Mouse (Mus musculus): ENCODE data around the gene H13. TPM values are rescaled to one million over a fixed set of nuclear protein-coding genes. Genes with fewer than 3 reads are reported as not detected.

Gene H13
- polyA plus RNA-seq, 1 experiment from 2014 or later, result 181 TPM

DNA sequence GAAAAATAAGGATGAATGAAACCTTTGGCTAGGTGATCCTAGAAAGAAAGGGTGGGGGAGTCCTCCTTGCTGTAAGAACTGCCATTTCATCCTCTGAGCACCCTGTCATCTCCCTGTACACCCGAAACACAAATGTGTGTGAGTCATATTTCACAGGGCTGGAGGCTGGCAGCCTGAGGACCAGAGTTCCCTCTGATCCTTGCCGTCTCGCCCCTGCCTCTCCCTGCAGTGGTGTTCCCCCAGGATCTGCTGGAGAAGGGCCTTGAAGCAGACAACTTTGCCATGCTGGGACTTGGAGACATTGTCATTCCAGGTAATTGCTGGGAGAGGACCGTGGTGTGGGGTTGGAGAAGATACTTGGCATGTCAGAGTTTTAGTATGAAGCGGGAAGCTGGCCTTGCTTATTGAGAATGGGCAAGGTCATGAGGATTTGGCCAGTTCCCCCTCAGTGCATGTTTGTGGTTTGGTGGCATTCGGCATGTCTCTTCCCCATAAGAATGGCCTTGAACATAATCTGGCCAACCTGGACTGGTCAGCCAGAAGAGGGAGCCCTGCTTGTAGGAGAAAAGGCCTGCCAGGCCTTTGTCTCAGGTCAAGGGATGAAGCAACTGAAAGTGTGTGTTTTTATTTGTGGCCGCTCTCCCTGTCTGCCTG is 22.4 kb downstream of the H13 start:
- no peak overlapping the region for H3K9ac ChIP-seq (ENCODE audit: low read depth, low read length)
- no peaks in the 10 kb centered on the region; the same call in 1 of the 2 replicates for H3K9me3 ChIP-seq (replicated peaks; ENCODE audit: control insufficient read depth, low read length, poor library complexity, severe bottlenecking)
- peak overlapping the region; percentile 38 for H3K27ac ChIP-seq (ENCODE audit: low read length)
- peaks cover 3% of the 10 kb centered on the region; the same call in 1 of the 2 replicates for H3K4me1 ChIP-seq (ENCODE audit: control insufficient read depth, insufficient read depth, low read length)
- peaks cover 20% of the 10 kb centered on the region for H3K36me3 ChIP-seq (ENCODE audit: control insufficient read depth, insufficient read depth, low read length)
- no peaks in the 10 kb centered on the region for H3K27me3 ChIP-seq (ENCODE audit: control insufficient read depth, insufficient read depth, low read depth, low read length)
- H3K4me2 ChIP-seq (ENCODE audit: low read length), result no peak overlapping the region
- ATAC-seq, result no peak
- no peak overlapping the region for H3K4me3 ChIP-seq (ENCODE audit: low read depth, low read length)
- WGBS, result 78% methylated on average over 7 of the region's 7 CpGs

- WGBS, result 15% methylated on average over 9 of the region's 9 CpGs
- H3K27ac ChIP-seq (ENCODE audit: low read length), result peak overlapping the region; percentile 6; the same call in 1 of the 2 replicates
- H3K9ac ChIP-seq (ENCODE audit: low read depth, low read length), result peak overlapping the region; percentile 47; the same call in 1 of the 2 replicates
- peak; percentile 43; the same call in 1 of the 2 replicates for ATAC-seq
- peaks cover 11% of the 10 kb centered on the region for H3K36me3 ChIP-seq (ENCODE audit: control insufficient read depth, insufficient read depth, low read length)
- no peaks in the 10 kb centered on the region for H3K27me3 ChIP-seq (ENCODE audit: control insufficient read depth, insufficient read depth, low read depth, low read length)
- H3K4me1 ChIP-seq (ENCODE audit: control insufficient read depth, insufficient read depth, low read length), result no peaks in the 10 kb centered on the region
- peak overlapping the region; percentile 20 for H3K4me3 ChIP-seq (ENCODE audit: low read depth, low read length)
- H3K9me3 ChIP-seq (replicated peaks; ENCODE audit: control insufficient read depth, low read length, poor library complexity, severe bottlenecking), result no peaks in the 10 kb centered on the region
- peak overlapping the region; percentile 45 for H3K4me2 ChIP-seq (ENCODE audit: low read length)
These were observed 24.0 kb downstream of the H13 start for GRCm38 (mm10) chr2:152693233-152693632.

DNA sequence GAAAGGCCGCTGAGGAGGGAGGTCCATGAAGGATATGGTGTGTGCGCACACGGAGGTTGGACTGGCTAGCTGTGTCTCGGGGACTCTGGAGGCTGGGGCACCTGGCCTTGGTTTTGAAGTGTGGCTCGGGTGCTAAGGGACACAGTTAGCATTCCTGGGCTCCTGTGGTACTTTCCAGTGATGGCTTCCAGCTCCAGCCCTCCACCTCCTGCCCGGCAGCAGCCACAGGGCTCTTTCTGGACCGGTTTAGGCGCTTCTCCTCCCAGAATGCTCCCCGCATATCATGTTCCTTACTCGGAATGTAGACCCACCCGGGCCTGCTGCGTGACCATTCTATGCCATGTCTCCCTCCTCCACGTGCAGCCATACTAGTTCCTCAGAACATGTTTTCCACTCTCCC is 24.5 kb downstream of the H13 start:
- H3K4me1 ChIP-seq (ENCODE audit: control insufficient read depth, insufficient read depth, low read length), result no peaks in the 10 kb centered on the region
- no peaks in the 10 kb centered on the region for H3K9me3 ChIP-seq (replicated peaks; ENCODE audit: control insufficient read depth, low read length, poor library complexity, severe bottlenecking)
- peak overlapping the region; percentile 45 for H3K4me2 ChIP-seq (ENCODE audit: low read length)
- H3K36me3 ChIP-seq (ENCODE audit: control insufficient read depth, insufficient read depth, low read length), result peaks cover 12% of the 10 kb centered on the region
- no peaks in the 10 kb centered on the region for H3K27me3 ChIP-seq (ENCODE audit: control insufficient read depth, insufficient read depth, low read depth, low read length)
- ATAC-seq, result no peak
- peak overlapping the region; percentile 47 for H3K9ac ChIP-seq (ENCODE audit: low read depth, low read length)
- H3K27ac ChIP-seq (ENCODE audit: low read length), result peak overlapping the region; percentile 6; the same call in 1 of the 2 replicates
- WGBS, result 90% methylated on average over 13 of the region's 13 CpGs
- H3K4me3 ChIP-seq (ENCODE audit: low read depth, low read length), result peak overlapping the region; percentile 20; the same call in 1 of the 2 replicates

DNA sequence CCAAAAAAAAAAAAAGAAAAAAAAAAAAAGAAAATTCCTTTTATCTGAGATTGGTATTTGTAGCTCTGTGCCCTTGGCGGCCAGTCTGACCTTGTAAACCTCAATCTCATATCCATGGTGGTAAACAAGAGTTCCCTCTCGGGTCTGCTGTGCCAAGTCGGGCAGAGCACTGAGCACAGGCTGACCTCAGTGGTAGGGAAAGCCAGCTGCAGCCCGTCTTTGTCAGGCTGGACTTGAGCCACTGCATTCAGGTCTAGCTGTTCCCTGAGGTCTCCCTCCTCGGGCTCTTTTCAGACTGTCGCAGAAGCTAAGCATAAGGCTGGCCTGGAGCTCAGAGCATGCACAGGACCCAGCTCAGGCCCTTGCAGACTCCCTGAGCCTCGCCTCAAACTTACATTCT is 25.4 kb downstream of the H13 start:
- Histone ChIP-seq H3K9me3 (replicated peaks; ENCODE audit: control insufficient read depth, low read length, poor library complexity, severe bottlenecking) (no peaks in the 10 kb centered on the region), H3K27ac (ENCODE audit: low read length) (no peak overlapping the region), H3K36me3 (ENCODE audit: control insufficient read depth, insufficient read depth, low read length) (peaks cover 9% of the 10 kb centered on the region), H3K4me3 (ENCODE audit: low read depth, low read length) (no peak overlapping the region), H3K27me3 (ENCODE audit: control insufficient read depth, insufficient read depth, low read depth, low read length) (no peaks in the 10 kb centered on the region), H3K9ac (ENCODE audit: low read depth, low read length) (no peak overlapping the region), H3K4me1 (ENCODE audit: control insufficient read depth, insufficient read depth, low read length) (no peaks in the 10 kb centered on the region), H3K4me2 (ENCODE audit: low read length) (no peak overlapping the region)
- 82% methylated on average over 7 of the region's 7 CpGs for WGBS
- ATAC-seq, result no peak

GRCm38 (mm10) chr2:152696016-152696415 is 26.8 kb downstream of the H13 start:
- Histone ChIP-seq H3K9me3 (replicated peaks; ENCODE audit: control insufficient read depth, low read length, poor library complexity, severe bottlenecking) (no peaks in the 10 kb centered on the region), H3K4me1 (ENCODE audit: control insufficient read depth, insufficient read depth, low read length) (no peaks in the 10 kb centered on the region), H3K4me3 (ENCODE audit: low read depth, low read length) (no peak overlapping the region), H3K27me3 (ENCODE audit: control insufficient read depth, insufficient read depth, low read depth, low read length) (no peaks in the 10 kb centered on the region), H3K36me3 (ENCODE audit: control insufficient read depth, insufficient read depth, low read length) (peaks cover 17% of the 10 kb centered on the region), H3K4me2 (ENCODE audit: low read length) (no peak overlapping the region), H3K27ac (ENCODE audit: low read length) (no peak overlapping the region), H3K9ac (ENCODE audit: low read depth, low read length) (peak overlapping the region; percentile 64)
- ATAC-seq, result no peak
- WGBS, result 80% methylated on average over 10 of the region's 10 CpGs

DNA sequence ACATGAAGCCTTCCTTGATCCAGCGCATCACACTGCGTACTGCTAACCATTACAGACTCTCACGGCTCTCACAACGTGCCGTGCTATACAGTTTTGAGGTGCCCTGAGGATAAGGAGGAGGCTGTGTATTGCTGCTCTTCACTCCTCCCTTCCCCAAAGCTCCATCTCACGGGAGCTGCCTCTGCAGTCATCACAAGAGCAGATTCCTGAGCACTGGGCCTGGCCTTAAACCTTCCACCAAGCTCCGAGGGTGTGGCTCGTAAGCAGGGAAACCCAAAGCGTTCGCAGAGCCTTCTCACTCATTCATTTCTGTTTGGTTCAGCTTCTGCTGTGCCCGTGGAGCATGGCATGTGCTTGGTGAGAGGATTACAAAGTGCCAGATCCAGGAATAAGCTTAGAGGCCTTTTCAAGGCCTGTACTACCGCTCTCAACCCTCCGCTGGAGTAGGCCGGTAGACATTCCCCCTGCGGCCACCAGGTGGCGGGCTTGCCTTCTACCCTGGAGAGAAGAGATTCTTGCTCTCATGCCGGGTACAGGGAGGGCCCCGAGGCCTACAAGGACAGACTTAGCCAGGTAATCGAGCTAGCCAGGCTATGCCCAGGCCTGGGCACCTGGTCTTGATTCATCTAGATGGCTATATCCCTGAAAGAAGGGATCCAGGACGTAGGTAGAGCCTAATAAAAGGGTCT is 27.4 kb downstream of the H13 start:
- Histone ChIP-seq H3K4me1 (ENCODE audit: control insufficient read depth, insufficient read depth, low read length) (no peaks in the 10 kb centered on the region), H3K4me2 (ENCODE audit: low read length) (no peak overlapping the region), H3K36me3 (ENCODE audit: control insufficient read depth, insufficient read depth, low read length) (peaks cover 23% of the 10 kb centered on the region), H3K9ac (ENCODE audit: low read depth, low read length) (peak overlapping the region; percentile 64), H3K27ac (ENCODE audit: low read length) (peak overlapping the region; percentile 73), H3K4me3 (ENCODE audit: low read depth, low read length) (no peak overlapping the region), H3K9me3 (replicated peaks; ENCODE audit: control insufficient read depth, low read length, poor library complexity, severe bottlenecking) (no peaks in the 10 kb centered on the region), H3K27me3 (ENCODE audit: control insufficient read depth, insufficient read depth, low read depth, low read length) (no peaks in the 10 kb centered on the region)
- ATAC-seq, result peak; percentile 56; the same call in 1 of the 2 replicates
- 42% methylated on average over 20 of the region's 20 CpGs for WGBS

DNA sequence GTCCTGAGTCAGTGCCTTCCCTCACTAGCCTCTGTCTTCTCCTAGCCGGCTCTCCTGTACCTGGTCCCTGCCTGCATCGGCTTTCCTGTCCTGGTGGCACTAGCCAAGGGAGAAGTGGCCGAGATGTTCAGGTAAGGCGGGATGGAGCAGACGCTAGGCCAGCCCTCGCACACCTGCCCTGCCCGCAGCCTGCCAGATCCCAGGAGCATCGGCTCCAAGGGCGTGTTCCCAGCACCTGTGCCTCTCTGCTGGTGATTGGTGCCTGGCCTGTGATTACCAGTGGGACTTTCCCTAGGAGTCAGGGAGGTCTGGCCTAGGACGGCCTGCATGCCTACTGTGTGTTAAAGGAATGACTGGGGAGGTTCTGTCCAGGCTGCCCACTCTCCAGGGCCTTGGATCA is 30.9 kb downstream of the H13 start:
- Histone ChIP-seq H3K4me1 (ENCODE audit: control insufficient read depth, insufficient read depth, low read length) (no peaks in the 10 kb centered on the region), H3K4me3 (ENCODE audit: low read depth, low read length) (no peak overlapping the region), H3K4me2 (ENCODE audit: low read length) (no peak overlapping the region), H3K36me3 (ENCODE audit: control insufficient read depth, insufficient read depth, low read length) (peaks cover 40% of the 10 kb centered on the region), H3K27me3 (ENCODE audit: control insufficient read depth, insufficient read depth, low read depth, low read length) (no peaks in the 10 kb centered on the region), H3K27ac (ENCODE audit: low read length) (no peak overlapping the region), H3K9me3 (replicated peaks; ENCODE audit: control insufficient read depth, low read length, poor library complexity, severe bottlenecking) (no peaks in the 10 kb centered on the region; the same call in 1 of the 2 replicates), H3K9ac (ENCODE audit: low read depth, low read length) (no peak overlapping the region)
- 94% methylated on average over 10 of the region's 10 CpGs for WGBS
- no peak; the same call in 1 of the 2 replicates for ATAC-seq

DNA sequence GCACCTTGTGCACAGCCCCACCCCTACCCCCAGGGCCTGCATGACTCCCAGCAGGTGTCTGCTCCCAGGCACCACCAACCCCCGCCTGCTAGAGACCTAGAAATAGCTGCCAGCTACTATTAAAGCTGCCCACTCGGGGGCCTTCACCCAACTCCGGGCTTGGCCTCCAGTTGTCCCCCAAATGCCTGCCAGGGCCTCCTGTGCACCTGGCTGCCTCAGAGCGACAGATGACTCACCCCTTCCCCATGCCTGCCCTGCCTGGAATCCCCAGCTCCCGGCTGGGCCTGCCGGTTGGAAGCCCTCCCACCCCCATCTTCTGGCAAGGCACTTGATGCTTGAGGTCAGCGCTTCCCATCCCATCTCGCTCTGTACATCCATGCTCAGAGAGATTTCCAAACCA is 31.5 kb downstream of the H13 start:
- ATAC-seq, result no peak
- Histone ChIP-seq H3K4me2 (ENCODE audit: low read length) (no peak overlapping the region), H3K27ac (ENCODE audit: low read length) (no peak overlapping the region), H3K27me3 (ENCODE audit: control insufficient read depth, insufficient read depth, low read depth, low read length) (no peaks in the 10 kb centered on the region), H3K9me3 (replicated peaks; ENCODE audit: control insufficient read depth, low read length, poor library complexity, severe bottlenecking) (no peaks in the 10 kb centered on the region; the same call in 1 of the 2 replicates), H3K36me3 (ENCODE audit: control insufficient read depth, insufficient read depth, low read length) (peaks cover 39% of the 10 kb centered on the region), H3K4me1 (ENCODE audit: control insufficient read depth, insufficient read depth, low read length) (no peaks in the 10 kb centered on the region), H3K4me3 (ENCODE audit: low read depth, low read length) (no peak overlapping the region), H3K9ac (ENCODE audit: low read depth, low read length) (no peak overlapping the region)
- WGBS, result 85% methylated on average over 8 of the region's 8 CpGs
